Mouse (Mus musculus) hindbrain, embryonic 12.5 days (tissue): ENCODE results near the gene Pak7. TPM values are rescaled to one million over a fixed set of nuclear protein-coding genes. Genes with fewer than 3 reads are reported as not detected.
"Not testable (repeated sequence)": the region's sequence is repeated elsewhere in the genome, so short reads cannot be mapped to it uniquely, and the experiment has no call there.

ENCODE experiments used
- ATAC-seq: fragments of 200-750 bp; cut with Nextera tagmentation; 2 replicates; pipeline ENCODE4 v1.8.0; 2017; ENCODE audit warnings: moderate TSS enrichment; ENCODE audit not compliant: low FRiP score
- H3K27ac ChIP-seq: fragments of 300-500 bp; sonication (generic); 2 replicates; pipeline ENCODE4 v1.5.1; 2016; ENCODE audit warnings: mild to moderate bottlenecking
- H3K27me3 ChIP-seq: fragments of 300-500 bp; sonication (generic); 2 replicates; pipeline ENCODE4 v1.6.1; 2016; ENCODE audit warnings: mild to moderate bottlenecking
- H3K36me3 ChIP-seq: fragments of 300-500 bp; sonication (generic); 2 replicates; pipeline ENCODE4 v1.6.1; 2016; ENCODE audit warnings: mild to moderate bottlenecking
- H3K4me1 ChIP-seq: fragments of 300-500 bp; sonication (generic); 2 replicates; pipeline ENCODE4 v1.6.1; 2016
- H3K4me2 ChIP-seq: fragments of 300-500 bp; sonication (generic); replicated peaks from 2 replicates; pipeline ENCODE4 v1.6.1; 2016; ENCODE audit warnings: mild to moderate bottlenecking
- H3K4me3 ChIP-seq: fragments of 300-500 bp; sonication (generic); 2 replicates; pipeline ENCODE4 v1.5.1; 2016; ENCODE audit warnings: mild to moderate bottlenecking
- H3K9ac ChIP-seq: fragments of 300-500 bp; sonication (generic); 2 replicates; pipeline ENCODE4 v1.6.1; 2016; ENCODE audit warnings: mild to moderate bottlenecking, moderate library complexity
- H3K9me3 ChIP-seq: fragments of 300-500 bp; sonication (generic); replicated peaks from 2 replicates; pipeline ENCODE4 v1.6.1; 2016; ENCODE audit warnings: mild to moderate bottlenecking
- WGBS: fragments of 180-500 bp; shearing (Covaris S2); methylation state at CpG from one replicate; pipeline ENCODE4 v1.1.7; 2016; 5-methylcytosine and 5-hydroxymethylcytosine counted together
- polyA plus RNA-seq: library from polyadenylated mRNA; unstranded; fragments of >200 nt; fragmentation: Nextera tagmentation; extraction: Ambion mirVana; gene quantifications from 2 replicates; pipeline ENCODE4 v1.2.1, GENCODE M21; 2016

Pak7 gene
- 22.7 and 25.0 TPM in 2 replicates for polyA plus RNA-seq

DNA sequence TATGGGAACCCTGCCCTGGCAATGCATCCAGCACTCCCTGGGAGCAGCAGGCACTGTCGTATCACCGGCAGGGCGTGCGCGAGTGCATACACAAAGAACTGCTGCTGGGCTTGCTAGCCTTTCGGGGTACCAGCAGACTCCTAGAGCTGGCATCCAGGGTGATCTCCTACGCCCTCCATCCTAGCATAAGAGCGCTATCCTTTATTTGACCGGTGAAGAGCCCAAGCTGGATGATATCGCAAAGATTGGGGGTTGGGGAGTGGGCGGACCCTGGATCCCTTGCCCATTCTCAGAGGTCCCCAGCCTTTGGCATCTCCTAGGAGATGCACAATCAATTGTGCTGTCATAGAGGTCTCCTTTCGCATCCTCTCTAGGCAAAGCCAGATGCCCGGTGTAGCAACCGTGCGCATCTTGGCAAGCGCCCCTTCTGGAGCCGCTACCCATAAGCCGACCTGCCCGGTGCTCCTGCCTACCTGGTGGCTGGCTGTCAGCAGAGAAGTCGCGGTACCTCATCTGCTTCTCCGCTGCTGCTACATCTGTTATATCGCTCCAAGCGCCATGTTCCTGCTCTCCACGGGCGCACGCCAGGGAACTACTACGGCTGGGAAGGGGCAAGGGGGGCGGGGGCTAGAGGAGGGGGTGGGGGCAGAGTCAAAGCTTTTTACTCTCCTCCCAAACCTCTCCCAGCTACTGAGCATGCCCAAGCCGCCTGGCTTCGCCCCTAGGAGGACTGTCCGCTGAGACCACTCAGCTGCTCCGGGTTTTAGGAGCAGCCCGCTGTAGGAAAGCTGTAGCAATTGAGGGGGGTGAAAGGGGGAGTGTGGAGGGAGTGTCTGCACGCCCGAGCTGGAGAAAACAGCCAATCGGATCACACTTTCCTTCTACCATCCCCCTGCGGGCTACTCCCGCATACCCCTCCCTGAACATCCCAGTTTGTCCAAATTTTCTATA is at the start of gene Pak7:
Gene Pak7, minus strand, starts transcription at position 787 of the 951 bp plus-strand sequence.
- Histone ChIP-seq H3K27ac (peak within 1 kb of the TSS; percentile 94), H3K9me3 (no peaks in the 10 kb centered on the region), H3K9ac (peak within 1 kb of the TSS; percentile 79), H3K4me2 (peak within 1 kb of the TSS; percentile 65), H3K4me3 (peak within 1 kb of the TSS; percentile 69), H3K4me1 (peaks cover 3% of the 10 kb centered on the region; the same call in 1 of the 2 replicates), H3K36me3 (no peaks in the 10 kb centered on the region), H3K27me3 (no peaks in the 10 kb centered on the region; the same call in 1 of the 2 replicates)
- under 1% methylated on average over 39 of the region's 39 CpGs for WGBS
- ATAC-seq = peak; percentile 98

GRCm38 (mm10) chr2:136425561-136425960 is 37.8 kb upstream of the Pak7 start:
- no peaks in the 10 kb centered on the region for H3K36me3 ChIP-seq
- H3K4me3 ChIP-seq = no peak overlapping the region
- H3K4me2 ChIP-seq = no peak overlapping the region
- no peaks in the 10 kb centered on the region for H3K27me3 ChIP-seq
- H3K27ac ChIP-seq = no peak overlapping the region
- no peaks in the 10 kb centered on the region for H3K9me3 ChIP-seq
- WGBS = 86% methylated on average over 6 of the region's 6 CpGs
- ATAC-seq = no peak
- no peak overlapping the region for H3K9ac ChIP-seq
- no peaks in the 10 kb centered on the region for H3K4me1 ChIP-seq

DNA sequence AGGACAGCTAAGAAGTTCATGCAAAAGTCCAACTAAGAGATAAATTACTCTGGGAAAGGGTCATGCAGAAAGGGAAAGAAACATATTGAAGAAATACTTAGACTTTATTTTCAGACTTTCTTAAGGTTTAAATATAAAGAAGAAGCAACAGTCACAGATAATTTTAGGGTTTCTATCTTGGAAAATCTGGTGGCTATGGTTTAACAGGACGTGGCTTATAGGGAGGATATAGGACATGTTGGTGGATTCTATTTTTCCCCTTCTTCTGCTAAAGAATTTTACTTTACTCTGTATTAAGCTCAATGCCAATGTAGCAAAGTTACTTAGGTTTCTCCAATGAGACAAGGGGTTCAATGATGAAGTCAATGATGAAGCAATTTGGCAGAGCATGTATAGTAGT is 31.8 kb upstream of the Pak7 start:
- H3K27me3 ChIP-seq = no peaks in the 10 kb centered on the region
- H3K9ac ChIP-seq = no peak overlapping the region
- no peak overlapping the region for H3K4me3 ChIP-seq
- H3K4me1 ChIP-seq = no peaks in the 10 kb centered on the region
- no peaks in the 10 kb centered on the region for H3K9me3 ChIP-seq
- no peak for ATAC-seq
- H3K4me2 ChIP-seq = no peak overlapping the region
- WGBS = 78% methylated on average over 1 of the region's 1 CpGs
- no peak overlapping the region for H3K27ac ChIP-seq
- no peaks in the 10 kb centered on the region for H3K36me3 ChIP-seq

DNA sequence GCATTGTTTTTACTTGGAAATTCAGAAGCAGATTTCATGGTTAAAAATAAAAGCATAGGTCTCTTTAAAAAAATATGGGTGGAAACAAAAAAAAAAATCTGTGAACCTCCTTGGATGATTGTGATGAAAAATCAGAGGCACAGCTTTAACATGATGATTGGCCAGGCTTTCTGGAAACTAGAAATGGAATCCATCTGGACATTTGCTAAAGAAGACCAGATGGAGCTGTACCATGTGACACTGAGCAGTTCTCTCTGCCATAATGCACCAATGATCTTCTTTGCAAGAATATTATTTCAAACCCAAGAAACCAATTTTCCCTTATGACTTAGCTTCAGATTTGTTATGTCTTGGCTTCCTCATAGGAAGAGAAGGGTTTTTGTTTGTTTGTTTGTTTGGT is 28.6 kb upstream of the Pak7 start:
- Histone ChIP-seq H3K4me1 (no peaks in the 10 kb centered on the region), H3K4me3 (no peak overlapping the region), H3K27me3 (no peaks in the 10 kb centered on the region), H3K4me2 (no peak overlapping the region), H3K9me3 (no peaks in the 10 kb centered on the region), H3K36me3 (no peaks in the 10 kb centered on the region), H3K27ac (no peak overlapping the region), H3K9ac (no peak overlapping the region)
- no peak for ATAC-seq

DNA sequence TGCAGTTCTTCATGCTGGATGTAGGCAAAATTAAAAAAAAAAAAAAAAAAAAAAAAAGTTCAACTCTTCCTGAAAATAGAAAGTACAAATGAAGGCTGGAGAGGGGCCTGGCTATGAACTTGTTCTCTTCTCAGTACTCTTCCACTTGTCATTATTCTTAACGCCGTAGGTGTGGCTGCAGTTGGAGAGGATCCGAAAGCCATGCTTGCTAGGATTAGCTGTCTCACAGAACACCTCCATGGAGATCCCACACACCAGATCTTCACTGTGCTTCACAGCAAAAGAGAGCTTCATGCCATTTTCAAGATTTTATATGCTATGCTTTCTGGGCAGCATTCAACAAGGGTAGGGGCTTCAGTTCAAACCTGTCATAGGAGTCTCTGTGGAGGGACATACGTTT is 14.8 kb upstream of the Pak7 start:
- Histone ChIP-seq H3K27me3 (no peaks in the 10 kb centered on the region), H3K4me1 (no peaks in the 10 kb centered on the region), H3K9me3 (no peaks in the 10 kb centered on the region), H3K4me2 (no peak overlapping the region), H3K36me3 (no peaks in the 10 kb centered on the region), H3K4me3 (no peak overlapping the region), H3K9ac (no peak overlapping the region), H3K27ac (no peak overlapping the region)
- 85% methylated on average over 4 of the region's 4 CpGs for WGBS
- no peak for ATAC-seq

DNA sequence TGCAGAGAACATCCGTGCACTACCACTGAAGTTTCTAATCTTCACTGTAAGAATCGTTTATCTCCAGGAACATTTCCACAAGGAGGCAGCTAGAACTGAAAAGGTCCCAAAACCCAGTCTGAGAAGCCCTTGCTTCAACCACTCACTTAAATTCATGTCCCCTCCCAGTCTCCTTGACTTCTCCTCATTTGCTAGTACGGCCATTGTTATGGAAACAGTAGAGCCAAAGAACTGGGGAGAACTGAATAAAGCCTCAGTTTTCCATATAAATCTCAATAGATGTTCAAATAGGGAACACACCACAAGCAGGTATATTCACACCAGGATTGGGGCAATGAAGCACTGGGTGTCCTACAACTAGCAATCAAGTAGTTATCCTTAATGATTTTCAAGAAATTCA is 12.4 kb downstream of the Pak7 start:
- Histone ChIP-seq H3K27ac (no peak overlapping the region), H3K9me3 (no peaks in the 10 kb centered on the region), H3K4me2 (no peak overlapping the region), H3K4me1 (no peaks in the 10 kb centered on the region), H3K27me3 (no peaks in the 10 kb centered on the region), H3K4me3 (no peak overlapping the region), H3K9ac (no peak overlapping the region), H3K36me3 (no peaks in the 10 kb centered on the region)
- 42% methylated on average over 3 of the region's 3 CpGs for WGBS
- ATAC-seq = no peak

- WGBS = 77% methylated on average over 1 of the region's 1 CpGs
- no peak for ATAC-seq
- H3K27ac ChIP-seq = no peak overlapping the region
- no peak overlapping the region for H3K4me2 ChIP-seq
- no peaks in the 10 kb centered on the region for H3K36me3 ChIP-seq
- H3K4me1 ChIP-seq = no peaks in the 10 kb centered on the region
- H3K9ac ChIP-seq = no peak overlapping the region
- H3K4me3 ChIP-seq = no peak overlapping the region
- no peaks in the 10 kb centered on the region for H3K27me3 ChIP-seq
- no peaks in the 10 kb centered on the region for H3K9me3 ChIP-seq
Measured at GRCm38 (mm10) chr2:136372361-136372760, 15.4 kb downstream of the Pak7 start.

DNA sequence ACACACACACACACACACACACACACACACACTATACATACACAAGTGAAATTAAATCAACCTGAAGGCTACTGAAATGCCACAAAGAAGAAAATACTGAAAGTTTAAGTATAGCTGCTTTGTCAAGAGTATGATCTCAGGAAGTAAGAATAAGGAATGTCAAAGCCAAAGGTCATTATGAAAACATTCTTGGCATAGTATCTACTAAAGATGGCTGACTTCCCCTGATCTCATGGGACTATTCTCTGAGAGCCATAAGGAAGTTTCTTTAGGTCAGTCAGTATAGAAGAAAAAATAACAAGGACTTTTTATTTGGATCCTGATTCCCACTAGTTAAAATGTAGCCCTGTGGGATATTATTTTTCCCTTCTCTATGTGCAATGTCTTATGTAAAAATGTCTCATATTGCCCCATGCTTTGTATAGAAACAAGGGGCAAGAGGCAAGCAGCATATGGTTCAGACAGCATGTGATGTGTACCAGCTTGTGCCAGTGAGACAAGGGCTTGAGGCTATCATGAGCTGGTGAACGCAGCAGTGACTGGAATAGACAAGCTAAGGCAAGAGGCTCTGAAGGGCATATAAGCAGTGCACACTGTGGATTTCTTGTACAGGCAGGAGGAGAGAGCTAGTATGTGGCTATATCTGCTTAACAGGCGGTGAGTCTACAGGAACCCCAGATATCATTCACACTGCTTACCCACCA is 36.2 kb downstream of the Pak7 start:
- Histone ChIP-seq H3K27me3 (no peaks in the 10 kb centered on the region), H3K4me1 (no peaks in the 10 kb centered on the region), H3K9me3 (no peaks in the 10 kb centered on the region), H3K27ac (no peak overlapping the region), H3K4me3 (no peak overlapping the region), H3K36me3 (no peaks in the 10 kb centered on the region), H3K9ac (no peak overlapping the region), H3K4me2 (no peak overlapping the region)
- WGBS = 87% methylated on average over 2 of the region's 2 CpGs
- no peak for ATAC-seq

DNA sequence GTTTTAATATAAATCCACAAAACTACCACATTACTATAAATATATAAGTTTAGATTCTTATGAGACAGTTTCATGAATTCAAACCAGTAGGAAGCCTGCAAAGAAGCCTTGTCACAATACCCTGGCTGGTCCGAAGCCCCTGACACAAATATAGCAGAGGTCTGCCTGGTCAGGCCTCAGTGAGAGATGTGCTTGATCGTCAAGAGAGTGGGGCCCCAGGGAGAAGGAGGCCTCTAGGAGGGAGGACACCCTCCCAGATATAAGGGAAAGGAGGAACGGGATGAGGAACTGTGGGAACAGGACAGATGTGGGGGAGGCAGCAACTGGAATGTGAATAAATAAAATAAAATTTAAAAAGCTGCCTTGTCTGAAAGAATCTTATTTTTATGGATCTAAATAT is 37.3 kb downstream of the Pak7 start:
- WGBS = 62% methylated on average over 3 of the region's 3 CpGs

GRCm38 (mm10) chr2:136349671-136350275 is 38.0 kb downstream of the Pak7 start:
- Histone ChIP-seq H3K27ac (no peak overlapping the region), H3K4me3 (no peak overlapping the region), H3K9ac (no peak overlapping the region), H3K27me3 (no peaks in the 10 kb centered on the region), H3K9me3 (no peaks in the 10 kb centered on the region), H3K4me2 (no peak overlapping the region), H3K36me3 (no peaks in the 10 kb centered on the region), H3K4me1 (no peaks in the 10 kb centered on the region)
- 81% methylated on average over 8 of the region's 8 CpGs for WGBS
- ATAC-seq = no peak

More for the DNA sequence above, 37.3 kb downstream of the Pak7 start:
- no peak overlapping the region for H3K4me2 ChIP-seq
- no peak overlapping the region for H3K27ac ChIP-seq
- no peak overlapping the region for H3K4me3 ChIP-seq
- no peaks in the 10 kb centered on the region for H3K27me3 ChIP-seq
- H3K9me3 ChIP-seq = no peaks in the 10 kb centered on the region
- H3K4me1 ChIP-seq = no peaks in the 10 kb centered on the region
- no peak overlapping the region for H3K9ac ChIP-seq
- no peaks in the 10 kb centered on the region for H3K36me3 ChIP-seq
- ATAC-seq = no peak

- not testable (repeated sequence) for H3K4me1 ChIP-seq, H3K27ac ChIP-seq, H3K27me3 ChIP-seq, H3K36me3 ChIP-seq, H3K4me3 ChIP-seq, H3K4me2 ChIP-seq, H3K9ac ChIP-seq, H3K9me3 ChIP-seq, ATAC-seq
- 86% methylated on average over 4 of the region's 4 CpGs for WGBS
Measured at GRCm38 (mm10) chr2:136344240-136344780, 43.5 kb downstream of the Pak7 start.

- H3K4me3 ChIP-seq = no peak overlapping the region
- no peaks in the 10 kb centered on the region for H3K9me3 ChIP-seq
- no peaks in the 10 kb centered on the region for H3K36me3 ChIP-seq
- WGBS = 85% methylated on average over 1 of the region's 1 CpGs
- no peak overlapping the region for H3K27ac ChIP-seq
- H3K9ac ChIP-seq = no peak overlapping the region
- no peaks in the 10 kb centered on the region for H3K4me1 ChIP-seq
- H3K4me2 ChIP-seq = no peak overlapping the region
- no peak for ATAC-seq
- no peaks in the 10 kb centered on the region for H3K27me3 ChIP-seq
Measured at GRCm38 (mm10) chr2:136329974-136330373, 57.8 kb downstream of the Pak7 start.
